Mouse (Mus musculus) brain, embryonic 14.5 days (tissue): Measurements from ENCODE around the gene Zfp385c. TPM values are rescaled to one million over a fixed set of nuclear protein-coding genes. Genes with fewer than 3 reads are reported as not detected.

Experiments used
- DNase-seq: peaks from one replicate; pipeline ENCODE4 v3.0.0-alpha.2; 2011; ENCODE audit warnings: low read depth
- CTCF ChIP-seq: fragments of 200-500 bp; IDR thresholded peaks from 2 replicates; pipeline ENCODE4 v1.5.1; 2012; ENCODE audit warnings: inconsistent platforms, mild to moderate bottlenecking, moderate library complexity, borderline replicate concordance; ENCODE audit not compliant: insufficient read depth, insufficient read length; ENCODE audit errors: extremely low read depth
- POLR2A ChIP-seq: fragments of 200-500 bp; IDR thresholded peaks from 2 replicates; pipeline ENCODE4 v1.6.1; 2012; ENCODE audit warnings: mild to moderate bottlenecking, inconsistent platforms, borderline replicate concordance; ENCODE audit not compliant: poor library complexity, insufficient read depth, insufficient read length, severe bottlenecking; ENCODE audit errors: extremely low read depth
- polyA plus RNA-seq: library from polyadenylated mRNA; depleted of rRNA; stranded (reverse); fragments of >200 nt; gene quantifications from 2 replicates; pipeline ENCODE4 v1.2.3, GENCODE M21; 2012

Gene Zfp385c
- polyA plus RNA-seq, 1 experiment, result 0.63 TPM

GRCm38 (mm10) chr11:100646265-100646664, 46.0 kb downstream of the Zfp385c start:
- DNase-seq, result peak; percentile 44
- TF ChIP-seq POLR2A, result no peak
- TF ChIP-seq CTCF, result peak; percentile 60

GRCm38 (mm10) chr11:100643612-100644575, 48.4 kb downstream of the Zfp385c start:
- peak; percentile 57 for DNase-seq
- TF ChIP-seq POLR2A, result no peak
- TF ChIP-seq CTCF, result no peak

- DNase-seq, result peak; percentile 78
- peak; percentile 56 for TF ChIP-seq CTCF
- no peak for TF ChIP-seq POLR2A
Measured at GRCm38 (mm10) chr11:100640159-100640906, 51.9 kb downstream of the Zfp385c start.

- TF ChIP-seq CTCF, result no peak
- TF ChIP-seq POLR2A, result no peak
- no peak for DNase-seq
Measured at GRCm38 (mm10) chr11:100634530-100634929, 57.7 kb downstream of the Zfp385c start.

GRCm38 (mm10) chr11:100628862-100629352, 63.3 kb downstream of the Zfp385c start:
- peak; percentile 64 for DNase-seq
- no peak for TF ChIP-seq POLR2A
- TF ChIP-seq CTCF, result no peak

- no peak for TF ChIP-seq CTCF
- no peak for TF ChIP-seq POLR2A
- peak; percentile 14 for DNase-seq
Measured at GRCm38 (mm10) chr11:100628056-100628455, 64.2 kb downstream of the Zfp385c start.

GRCm38 (mm10) chr11:100626701-100627195, 65.5 kb downstream of the Zfp385c start:
- TF ChIP-seq CTCF (peak; percentile 73), POLR2A (no peak)
- peak; percentile 50 for DNase-seq

GRCm38 (mm10) chr11:100625754-100626700, 66.2 kb downstream of the Zfp385c start:
- TF ChIP-seq CTCF (no peak), POLR2A (no peak)
- DNase-seq, result no peak

GRCm38 (mm10) chr11:100623867-100624266, 68.4 kb downstream of the Zfp385c start:
- peak; percentile 66 for DNase-seq
- TF ChIP-seq POLR2A (no peak), CTCF (no peak)

GRCm38 (mm10) chr11:100622714-100623113, 69.5 kb downstream of the Zfp385c start:
- TF ChIP-seq CTCF (peak; percentile 92), POLR2A (peak; percentile 62; the same call in 1 of the 2 replicates)
- peak; percentile 98 for DNase-seq
